Mouse (Mus musculus) ES-E14 (cell line): Measurements from ENCODE around the gene Rundc1.
"Not testable (repeated sequence)": the region's sequence is repeated elsewhere in the genome, so short reads cannot be mapped to it uniquely, and the experiment has no call there.

Experiments used
- HCFC1 ChIP-seq: IDR thresholded peaks from 2 replicates; pipeline ENCODE4 v1.6.1; 2012; ENCODE audit warnings: low read length, inconsistent platforms, borderline replicate concordance; ENCODE audit not compliant: insufficient read depth
- MAFK ChIP-seq: IDR thresholded peaks from 2 replicates; pipeline ENCODE4 v1.6.1; 2014; ENCODE audit warnings: mild to moderate bottlenecking, low read depth, low read length, inconsistent platforms; ENCODE audit not compliant: insufficient read depth
- ZC3H11A ChIP-seq: IDR thresholded peaks from 2 replicates; pipeline ENCODE4 v1.6.1; 2012; ENCODE audit warnings: low read depth, mild to moderate bottlenecking, inconsistent platforms, low read length, borderline replicate concordance
- ZNF384 ChIP-seq: IDR thresholded peaks from 2 replicates; pipeline ENCODE4 v1.6.1; 2012; ENCODE audit warnings: low read depth, low read length, inconsistent platforms

DNA sequence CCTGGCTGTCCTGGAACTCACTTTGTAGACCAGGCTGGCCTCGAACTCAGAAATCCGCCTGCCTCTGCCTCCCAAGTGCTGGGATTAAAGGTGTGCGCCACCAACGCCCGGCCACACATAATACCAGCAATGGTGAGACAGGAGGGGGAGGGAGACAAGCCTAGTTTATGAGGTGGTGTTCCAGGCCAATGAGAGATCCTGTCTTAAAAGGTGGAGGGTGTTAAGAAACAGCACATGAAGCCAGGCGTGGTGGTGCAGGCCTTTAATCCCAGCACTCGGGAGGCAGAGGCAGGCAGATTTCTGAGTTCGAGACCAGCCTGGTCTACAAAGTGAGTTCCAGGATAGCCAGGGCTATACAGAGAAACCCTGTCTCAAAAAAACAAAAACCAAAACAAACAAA is 46.7 kb upstream of the Rundc1 start:
- TF ChIP-seq MAFK, HCFC1, ZNF384, ZC3H11A: not testable (repeated sequence)
